Mouse (Mus musculus) heart, postnatal 14 days (tissue): ENCODE measurements around the gene Clmp. TPM values are rescaled to one million over a fixed set of nuclear protein-coding genes. Genes with fewer than 3 reads are reported as not detected.
A peak's percentile ranks its signal among the peaks of the same experiment; 100 is the strongest.
"Not testable (repeated sequence)": the region's sequence is repeated elsewhere in the genome, so short reads cannot be mapped to it uniquely, and the experiment has no call there.

Experiments used
- DNase-seq, 2 experiments: peaks; one replicate each; pipeline ENCODE4 v3.0.0; 2021 to 2022
- intact Hi-C: fragments of 180-260 bp; cut with DNase I; formaldehyde crosslinking; loops from one replicate; pipeline ENCODE4 v1.15.1; 2025
- total RNA-seq, 2 experiments: library from RNA; stranded (reverse); gene quantifications; 2 replicates each; pipeline ENCODE4 v1.2.3; 2021

Gene Clmp
- total RNA-seq, 2 experiments from 2014 or later = 4.2 to 6.0 TPM

DNA sequence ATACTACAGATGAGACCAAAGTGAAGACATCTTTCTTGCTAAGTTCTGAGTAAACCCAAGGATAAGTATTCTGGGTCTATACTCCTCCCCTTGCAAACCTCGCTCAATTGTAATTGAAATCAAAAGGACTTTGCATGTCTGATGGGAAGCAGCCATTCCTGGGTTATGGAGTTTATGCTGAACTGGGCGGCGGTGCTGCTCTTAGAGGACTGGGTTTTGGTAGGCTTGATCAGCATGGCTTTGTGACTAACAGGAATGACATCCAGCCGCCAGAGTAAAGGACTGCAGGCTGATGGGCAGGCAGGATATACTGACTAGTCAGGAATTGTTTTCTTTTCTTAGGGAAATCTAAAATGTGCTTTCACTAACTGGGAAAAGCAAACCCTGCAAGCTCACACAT, 82.2 kb downstream of the Clmp start:
- intact Hi-C loops = no loop called here
- no peak for DNase-seq

DNA sequence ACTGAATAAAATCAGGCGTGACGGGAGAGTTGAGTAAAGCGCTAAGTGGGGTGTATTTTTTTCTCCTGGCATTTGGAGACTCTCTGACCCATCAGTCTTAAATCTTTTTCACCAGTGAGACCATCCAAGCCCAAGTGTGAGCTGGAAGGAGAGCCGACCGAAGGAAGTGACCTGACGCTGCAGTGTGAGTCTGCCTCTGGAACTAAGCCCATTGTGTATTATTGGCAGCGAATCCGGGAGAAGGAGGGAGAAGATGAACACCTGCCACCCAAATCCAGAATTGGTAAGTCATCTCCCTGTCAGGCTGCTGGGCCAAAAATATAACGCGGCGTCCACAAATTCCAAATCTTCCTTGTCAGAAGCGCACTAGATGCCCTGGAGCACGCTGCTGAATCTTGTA, 86.5 kb downstream of the Clmp start:
- DNase-seq = peak in 1 of 2 experiments; percentile 32
- intact Hi-C loops = no loop called here

DNA sequence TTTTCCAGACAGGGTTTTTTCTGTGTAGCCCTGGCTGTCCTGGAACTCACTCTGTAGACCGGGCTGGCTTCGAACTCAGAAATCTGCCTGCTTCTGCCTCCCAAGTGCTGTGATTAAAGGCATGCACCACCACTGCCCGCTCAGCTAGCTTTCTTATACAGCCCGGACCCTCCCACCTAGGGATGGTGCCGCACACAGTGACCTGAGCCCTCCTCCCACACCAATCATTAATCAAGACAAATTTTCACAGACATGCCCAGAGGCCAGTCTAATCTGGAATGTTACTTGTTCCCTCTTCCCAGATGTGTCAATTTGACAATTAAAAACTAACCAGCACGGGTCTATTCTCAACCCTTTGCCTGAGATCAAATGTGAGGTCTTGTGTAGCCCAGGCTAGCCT, 87.4 kb downstream of the Clmp start:
- intact Hi-C loops, DNase-seq: not testable (repeated sequence)

DNA sequence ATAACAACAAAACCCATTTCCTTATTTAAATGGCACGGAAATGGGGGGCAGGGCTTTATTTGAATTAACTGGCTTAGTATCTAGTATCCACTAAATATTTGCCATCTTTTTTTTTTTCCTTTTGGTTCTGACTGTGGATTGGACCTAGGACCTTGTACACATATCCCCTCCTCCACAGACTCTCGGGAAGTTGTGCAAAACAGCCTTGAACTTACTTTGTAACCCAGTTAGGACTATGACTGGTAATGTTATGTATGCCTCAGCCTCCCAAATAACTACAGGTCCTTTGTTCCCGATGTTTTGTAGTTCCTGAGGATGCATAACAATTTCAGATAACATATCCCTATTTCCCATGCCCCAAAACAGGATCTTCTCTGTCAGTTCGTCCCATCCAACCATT, 88.1 kb downstream of the Clmp start:
- intact Hi-C loops = no loop called here
- no peak for DNase-seq

DNA sequence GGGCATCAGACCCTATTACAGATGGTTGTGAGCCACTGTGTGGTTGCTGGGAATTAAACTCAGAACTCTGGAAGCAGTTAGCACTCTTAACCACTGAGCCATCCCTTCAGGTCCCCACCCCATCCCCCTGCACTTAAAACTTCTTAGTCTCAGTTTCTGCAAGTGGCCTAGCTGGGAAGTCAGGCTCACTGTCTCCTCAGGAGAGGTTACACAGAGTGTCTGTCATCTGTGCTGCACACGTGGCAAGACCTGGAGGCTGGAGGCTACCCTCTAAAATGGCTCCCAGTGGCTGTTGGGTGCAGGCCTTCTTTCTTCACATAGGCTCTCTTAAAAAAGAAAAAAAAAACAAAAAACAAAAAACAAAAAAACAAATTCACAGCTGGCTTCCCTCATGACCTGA, 90.3 kb downstream of the Clmp start:
- no peak for DNase-seq
- intact Hi-C loops = no loop called here

DNA sequence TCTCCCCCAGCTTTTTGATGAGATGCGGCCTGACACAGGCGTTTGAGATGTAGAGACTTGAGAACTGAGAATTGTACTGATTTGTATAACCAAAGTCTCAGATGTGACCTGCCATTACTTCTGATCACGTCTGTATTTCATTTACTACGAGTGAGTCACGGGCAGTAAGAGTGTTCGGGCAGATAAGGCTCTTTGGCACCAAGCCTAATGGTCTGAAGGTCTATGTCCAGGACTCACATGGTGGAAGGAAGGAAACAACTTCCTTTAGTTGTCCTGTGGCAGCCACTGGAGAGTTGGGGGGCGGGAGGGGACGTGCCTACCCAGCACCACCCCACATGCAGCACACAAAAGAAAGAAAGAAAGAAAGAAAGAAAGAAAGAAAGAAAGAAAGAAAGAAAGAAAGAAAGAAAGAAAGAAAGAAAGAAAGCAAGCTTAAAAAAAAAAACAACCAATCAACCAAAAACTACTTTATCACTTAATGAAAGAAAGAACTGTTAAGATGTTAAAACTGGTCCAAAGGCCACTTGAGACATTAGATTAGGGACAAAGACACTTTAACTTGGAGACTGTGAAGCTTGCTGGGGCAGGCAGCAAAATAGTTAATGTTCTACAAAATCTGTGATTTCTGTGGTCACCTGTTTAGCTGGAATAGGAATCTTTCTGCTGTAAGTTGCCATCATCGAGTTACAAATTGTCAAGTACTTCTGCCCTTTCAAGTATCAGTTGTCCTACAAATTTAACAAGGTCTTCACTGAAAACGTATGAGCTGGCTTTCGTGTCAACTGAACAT, 90.9 kb downstream of the Clmp start:
- intact Hi-C loops = no loop called here
- peak in 1 of 2 experiments; percentile 56 for DNase-seq

DNA sequence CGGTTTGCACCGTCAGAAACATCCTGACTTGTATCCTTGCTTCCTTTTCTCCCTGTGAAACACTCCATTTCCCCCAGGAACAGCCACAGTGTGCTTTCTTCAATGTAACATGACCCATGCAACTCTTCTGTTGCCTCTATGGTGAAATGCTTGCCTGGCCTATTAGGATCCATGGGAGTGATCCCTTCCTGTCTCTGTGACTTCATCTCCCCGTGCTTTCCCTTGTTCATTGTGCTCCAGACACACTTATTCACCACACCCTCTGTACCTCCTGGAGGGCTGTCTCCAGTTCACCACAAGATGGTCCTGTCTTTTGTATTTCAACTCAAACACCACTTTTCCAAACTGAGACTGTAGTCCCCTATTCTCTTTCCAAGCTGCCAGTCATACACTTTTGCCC, 94.3 kb downstream of the Clmp start:
- intact Hi-C loops = no loop called here
- DNase-seq = no peak

DNA sequence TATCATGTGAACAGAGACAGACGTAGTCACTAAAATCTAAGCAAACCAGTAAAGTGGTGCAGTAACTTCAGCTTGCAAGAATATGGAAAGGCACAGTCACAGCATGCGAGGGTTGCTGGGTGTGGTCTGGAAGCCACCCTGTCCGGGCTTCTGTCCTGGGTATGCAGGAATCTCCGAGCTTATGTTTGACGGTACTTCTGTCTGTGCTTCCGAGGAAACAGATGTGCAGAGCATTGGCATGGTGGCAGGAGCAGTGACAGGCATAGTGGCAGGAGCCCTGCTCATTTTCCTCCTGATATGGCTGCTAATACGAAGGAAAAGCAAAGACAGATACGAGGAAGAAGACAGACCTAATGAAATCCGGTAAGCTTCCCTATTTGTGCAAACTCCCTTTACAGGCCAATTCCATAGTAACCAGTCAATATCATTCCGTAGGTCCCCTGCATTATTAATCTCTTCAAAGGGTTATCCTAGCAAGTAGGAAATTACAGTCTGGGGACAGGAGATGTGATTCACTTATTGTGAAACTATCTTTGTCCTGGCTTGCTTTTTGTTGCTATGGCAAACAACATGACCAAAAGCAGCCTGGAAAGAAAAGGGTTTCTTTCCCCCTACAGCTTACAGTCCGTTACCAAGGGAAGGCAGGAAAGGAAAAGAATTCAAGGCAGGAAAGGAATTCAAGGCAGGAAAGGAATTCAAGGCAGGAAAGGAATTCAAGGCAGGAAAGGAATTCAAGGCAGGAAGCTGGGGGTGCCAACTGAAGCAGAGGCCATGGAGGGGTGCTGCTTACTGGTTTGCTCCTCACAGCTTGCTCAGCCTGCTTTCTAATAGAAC, 95.3 kb downstream of the Clmp start:
- no peak for DNase-seq
- intact Hi-C loops = no loop called here

DNA sequence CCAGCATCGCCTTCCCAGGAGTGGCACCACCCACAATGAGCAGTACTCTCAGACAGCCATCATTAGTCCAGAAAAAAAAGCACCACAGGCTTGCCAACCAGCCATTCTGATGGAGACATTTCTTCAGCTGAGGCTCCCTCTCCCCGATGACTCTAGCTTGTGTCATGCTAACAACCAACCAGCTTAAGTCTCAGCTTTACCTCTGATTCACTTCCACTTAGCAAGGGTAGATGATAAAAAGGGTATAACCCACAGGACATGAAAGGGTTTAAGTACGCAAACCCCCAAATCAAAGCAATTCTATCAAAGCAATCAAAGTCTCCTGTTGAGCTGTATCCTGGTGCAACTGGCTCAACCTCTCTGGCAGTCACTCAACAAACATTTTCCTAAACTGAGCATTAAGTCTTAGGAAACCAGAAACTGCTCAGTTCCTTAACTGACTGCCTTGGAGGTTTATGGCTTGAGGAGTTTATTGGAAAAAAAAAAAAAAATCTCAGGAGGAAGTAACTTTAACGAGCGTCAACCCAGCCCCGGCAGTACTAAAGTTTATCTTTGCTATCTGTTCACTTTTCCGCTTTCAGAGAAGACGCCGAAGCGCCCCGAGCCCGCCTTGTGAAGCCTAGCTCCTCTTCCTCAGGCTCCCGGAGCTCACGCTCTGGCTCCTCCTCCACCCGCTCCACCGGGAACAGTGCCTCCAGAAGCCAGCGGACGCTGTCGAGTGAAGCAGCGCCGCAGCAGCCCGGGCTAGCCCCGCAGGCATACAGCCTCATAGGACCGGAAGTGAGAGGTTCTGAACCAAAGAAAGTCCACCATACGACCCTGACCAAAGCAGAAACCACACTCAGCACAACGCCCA, 96.2 kb downstream of the Clmp start:
- intact Hi-C loops = no loop called here
- peak; percentile 73 to 74 for DNase-seq

DNA sequence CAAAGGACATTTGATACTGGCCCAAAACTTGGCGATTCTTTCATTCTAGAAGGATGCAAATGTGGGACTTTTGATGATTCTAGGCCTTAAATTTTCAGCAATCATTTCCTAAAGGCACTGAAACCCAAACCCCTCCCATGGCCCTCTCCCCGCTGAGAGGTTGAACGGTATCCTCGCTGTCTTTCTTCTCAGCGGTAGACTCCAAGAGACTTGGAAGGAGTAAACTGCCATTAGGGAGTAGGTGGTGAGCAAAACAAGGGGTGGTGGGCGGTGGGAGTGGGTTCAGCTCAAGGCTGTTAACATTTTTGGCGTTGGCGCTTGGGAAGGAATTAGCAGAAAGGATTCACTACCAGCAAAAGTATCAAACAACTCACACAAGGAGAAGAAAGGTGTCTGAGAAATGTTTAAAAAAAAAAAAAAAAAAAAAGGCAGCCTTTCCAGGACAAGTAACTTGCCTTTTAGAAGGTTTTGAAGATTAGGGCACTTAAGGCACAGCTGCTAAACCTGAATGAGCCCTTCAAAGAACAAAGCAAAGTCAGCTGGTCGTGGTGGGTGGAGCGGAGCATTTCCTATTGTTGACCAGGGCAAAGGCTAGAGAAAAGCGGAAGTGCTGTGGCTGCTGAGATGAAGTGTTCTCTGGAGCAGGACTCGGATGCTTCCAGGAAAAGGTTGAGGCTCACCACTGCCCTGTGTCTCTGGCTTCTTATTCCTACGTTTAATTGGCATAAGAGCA, 98.0 kb downstream of the Clmp start:
- DNase-seq = peak; percentile 51 to 54
- intact Hi-C loops = loop anchor here (1.0 kb wide), 1 partner anchor 15 kb away; no protein-coding TSS in a partner anchor

DNA sequence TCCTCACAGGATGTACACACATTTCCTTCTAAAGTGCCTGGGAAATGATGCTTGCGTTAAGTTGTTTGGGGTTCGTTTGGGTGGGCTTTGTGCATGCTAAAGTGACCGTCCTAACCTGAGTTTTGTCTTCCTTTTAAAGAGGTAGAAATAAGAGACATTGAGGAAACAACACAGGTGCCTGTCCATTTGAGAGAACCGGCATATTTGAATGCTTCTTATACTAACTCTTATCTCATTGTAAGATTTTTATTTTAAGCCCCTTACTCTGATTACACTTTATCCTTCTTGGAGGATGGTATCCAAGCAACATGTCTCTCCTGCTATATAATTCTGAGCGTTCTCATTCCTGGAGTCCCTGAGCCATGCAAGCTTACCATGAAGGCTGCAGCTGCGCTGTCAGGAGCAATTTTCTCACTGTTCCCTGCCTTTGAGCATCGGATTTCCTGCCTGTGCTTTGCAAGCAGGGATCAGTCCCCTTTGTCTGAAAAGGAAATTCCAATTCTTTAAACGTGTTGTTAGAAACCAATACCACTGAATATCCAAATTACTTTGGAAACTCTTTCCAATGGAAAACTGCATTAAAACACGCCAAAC, 98.7 kb downstream of the Clmp start:
- DNase-seq = no peak
- intact Hi-C loops = loop anchor here (1.0 kb wide), 1 partner anchor 15 kb away; no protein-coding TSS in a partner anchor

DNA sequence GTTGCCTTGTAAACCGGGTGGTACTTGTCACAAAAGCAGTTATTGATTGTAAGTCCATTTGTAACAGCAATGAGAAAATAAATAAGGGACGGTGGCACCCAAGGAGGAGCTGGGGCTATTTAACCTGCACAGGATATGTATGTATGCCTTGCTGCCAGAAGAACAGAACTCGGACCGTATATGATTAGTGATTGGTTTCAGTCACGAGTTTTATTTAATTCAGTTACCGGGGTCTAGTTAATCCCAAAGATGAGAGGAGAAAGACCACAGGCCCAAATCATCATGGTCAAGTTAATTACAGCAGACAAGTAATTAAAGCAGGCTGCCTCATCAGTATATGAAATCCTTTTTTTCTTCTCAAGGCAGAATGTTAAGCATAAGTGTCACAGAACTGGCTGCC, 99.7 kb downstream of the Clmp start:
- intact Hi-C loops = no loop called here
- DNase-seq = no peak

DNA sequence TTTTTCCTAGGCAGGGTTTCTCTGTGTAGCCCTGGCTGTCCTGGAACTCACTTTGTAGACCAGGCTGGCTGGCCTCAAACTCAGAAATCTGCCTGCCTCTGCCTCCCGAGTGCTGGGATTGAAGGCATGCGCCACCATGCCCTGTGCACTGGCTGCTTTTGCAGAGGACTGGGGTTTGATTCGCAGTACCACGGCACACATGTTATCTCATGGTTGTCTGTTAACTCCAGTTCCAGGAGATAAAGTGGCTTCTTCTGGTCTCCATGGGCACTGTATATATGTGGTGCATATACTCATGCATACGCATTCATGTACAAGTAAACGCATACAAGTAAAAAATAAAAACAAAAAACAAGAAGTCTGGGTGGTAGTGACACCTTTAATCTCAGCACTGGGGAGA, 101.1 kb downstream of the Clmp start:
- DNase-seq, intact Hi-C loops: not testable (repeated sequence)

DNA sequence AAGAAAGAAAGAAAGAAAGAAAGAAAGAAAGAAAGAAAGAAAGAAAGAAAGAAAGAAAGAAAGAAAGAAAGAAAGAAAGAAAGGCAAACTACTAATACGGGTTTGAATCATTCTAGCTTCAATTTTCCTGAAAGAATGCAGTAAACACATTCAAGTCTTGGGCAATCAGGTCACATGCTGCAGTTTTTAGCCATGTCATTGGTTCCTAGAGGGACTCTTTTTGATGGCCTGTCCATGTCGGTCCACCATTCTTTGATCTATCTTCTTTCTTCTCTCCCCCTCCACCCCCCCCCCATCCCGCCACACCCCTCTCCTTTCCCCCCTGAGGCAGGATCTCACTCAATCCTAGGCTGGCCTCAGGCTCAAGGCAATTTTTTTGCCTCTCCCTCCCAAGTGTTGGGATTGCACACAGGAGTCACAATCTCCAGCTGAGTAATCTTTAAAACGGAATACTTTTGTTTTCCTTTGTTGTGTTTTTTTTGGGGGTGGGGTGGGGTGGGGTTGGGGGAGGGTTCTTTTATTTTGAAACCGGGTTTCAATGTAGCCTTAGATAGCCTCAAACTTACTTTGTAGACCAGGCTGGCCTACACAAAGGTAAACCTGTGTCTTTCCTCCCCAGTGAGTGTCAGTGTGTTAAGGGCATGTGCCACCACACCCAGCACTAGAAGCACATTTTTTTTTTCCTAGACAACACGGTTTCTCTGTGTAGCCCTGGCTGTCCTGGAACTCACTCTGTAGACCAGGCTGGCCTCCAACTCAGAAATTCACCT, 106.3 kb downstream of the Clmp start:
- intact Hi-C loops = no loop called here

DNA sequence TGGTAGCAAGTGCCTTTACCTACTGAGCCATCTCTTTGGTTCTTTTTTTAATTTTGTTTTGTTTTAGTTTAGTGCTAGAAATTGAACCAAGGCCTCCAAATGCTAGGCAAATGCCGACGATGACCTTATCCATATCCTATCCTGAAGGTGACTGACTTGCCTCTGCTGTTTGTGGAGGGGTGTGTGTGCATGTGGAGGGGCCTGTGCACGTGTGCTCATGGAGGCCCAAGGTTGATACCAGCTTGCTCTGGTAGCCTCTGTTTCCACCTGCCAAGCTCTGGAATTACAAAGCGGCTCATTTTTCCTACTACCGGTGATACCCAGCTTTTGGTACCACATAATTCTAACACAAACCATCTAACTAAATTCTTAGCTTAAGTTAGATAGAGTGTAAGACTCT, 107.8 kb downstream of the Clmp start:
- intact Hi-C loops = no loop called here
- DNase-seq = no peak

More for the DNA sequence above, 106.3 kb downstream of the Clmp start:
- no peak for DNase-seq

DNA sequence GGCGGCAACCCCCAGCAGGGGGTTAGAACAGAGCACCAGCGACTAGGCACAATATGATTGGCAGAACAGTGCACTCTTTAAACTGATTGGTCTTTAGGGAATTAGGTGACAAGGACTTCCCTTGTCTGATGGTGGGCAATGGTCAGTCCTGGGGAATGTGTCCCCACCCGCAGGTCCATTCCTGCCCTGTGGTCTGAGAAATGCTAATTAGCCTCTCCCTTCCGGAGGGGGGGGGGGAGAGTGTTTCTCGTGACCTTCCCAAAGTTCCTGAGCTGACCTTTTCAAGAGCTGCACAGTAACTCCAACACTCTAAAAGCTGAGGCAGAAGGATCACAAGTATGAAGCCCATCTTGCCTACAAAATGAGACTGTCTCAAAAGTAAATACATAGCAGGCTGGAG, 108.5 kb downstream of the Clmp start:
- DNase-seq = no peak
- intact Hi-C loops = no loop called here

DNA sequence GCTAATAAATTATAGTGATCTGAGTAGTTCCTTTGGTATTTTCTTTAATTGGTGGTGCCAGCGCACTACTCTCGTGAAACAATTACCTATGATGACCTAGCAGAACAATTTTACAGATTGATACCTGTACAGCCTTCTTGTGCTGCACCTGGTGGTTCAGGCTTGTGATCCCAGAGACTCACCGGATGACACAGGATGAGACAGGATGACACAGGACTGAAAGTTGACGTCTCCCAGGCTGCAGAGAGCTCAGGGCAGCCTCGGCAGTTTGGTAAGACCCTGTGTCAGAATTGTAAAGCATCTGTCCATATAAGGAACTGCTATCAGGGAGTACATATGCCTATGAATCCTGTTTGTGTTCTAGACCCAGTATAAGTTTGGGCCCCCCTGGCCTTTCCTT, 109.2 kb downstream of the Clmp start:
- no peak for DNase-seq
- intact Hi-C loops = no loop called here

DNA sequence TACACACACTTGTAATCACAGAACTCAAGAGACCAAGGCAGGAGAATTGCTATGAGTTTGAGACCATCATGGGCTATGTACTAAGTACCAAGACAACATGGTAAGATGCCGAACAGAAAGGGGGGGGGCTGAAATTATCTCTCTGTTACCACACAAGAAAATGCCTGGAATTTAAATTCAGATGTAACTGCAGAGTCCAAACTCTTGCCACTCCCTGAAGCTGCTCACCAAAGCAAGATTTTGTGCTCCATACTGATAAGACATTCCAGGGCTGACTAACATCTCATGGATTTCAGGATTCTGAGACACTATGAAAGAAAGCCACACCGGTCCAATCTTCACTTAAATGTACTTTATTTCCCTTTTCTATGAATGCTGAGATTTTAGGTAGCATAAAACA, 109.8 kb downstream of the Clmp start:
- intact Hi-C loops = no loop called here

DNA sequence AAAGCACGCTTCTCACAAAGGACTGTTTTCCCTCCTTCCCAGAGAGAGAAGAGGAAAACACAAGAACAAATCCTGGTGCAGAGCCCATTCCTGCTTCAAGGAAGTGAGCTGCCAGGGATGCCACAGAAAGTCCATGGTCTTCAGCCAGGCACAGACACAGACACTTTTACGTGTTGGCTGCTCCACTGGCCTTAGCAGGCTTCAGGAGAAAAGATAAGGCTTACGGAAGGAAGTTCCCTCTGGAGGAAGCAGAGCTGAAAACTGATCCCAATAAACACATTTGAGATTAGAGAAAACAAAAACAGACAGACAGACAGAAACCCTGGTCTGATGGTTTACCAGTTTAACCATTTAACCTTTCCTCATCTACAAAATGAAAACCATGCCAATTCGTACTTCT, 110.3 kb downstream of the Clmp start:
- no peak for DNase-seq
- intact Hi-C loops = no loop called here

More for the DNA sequence above, 109.8 kb downstream of the Clmp start:
- DNase-seq = no peak
